Mouse (Mus musculus) liver, embryonic 12.5 days (tissue): Measurements from ENCODE around the gene Atg7. TPM values are rescaled to one million over a fixed set of nuclear protein-coding genes. Genes with fewer than 3 reads are reported as not detected.

Experiments
- ATAC-seq: fragments of 200-750 bp; cut with Nextera tagmentation; 2 replicates; pipeline ENCODE4 v1.8.0; 2017; ENCODE audit warnings: moderate number of reproducible peaks, mild to moderate bottlenecking, moderate library complexity
- H3K27ac ChIP-seq: fragments of 300-500 bp; sonication (generic); 2 replicates; pipeline ENCODE4 v1.5.1; 2016; ENCODE audit warnings: mild to moderate bottlenecking
- H3K27me3 ChIP-seq: fragments of 300-500 bp; sonication (generic); replicated peaks from 2 replicates; pipeline ENCODE4 v1.6.1; 2016; ENCODE audit warnings: mild to moderate bottlenecking, moderate library complexity
- H3K36me3 ChIP-seq: fragments of 300-500 bp; sonication (generic); 2 replicates; pipeline ENCODE4 v1.6.1; 2016; ENCODE audit warnings: mild to moderate bottlenecking, moderate library complexity
- H3K4me1 ChIP-seq: fragments of 300-500 bp; sonication (generic); 2 replicates; pipeline ENCODE4 v1.6.1; 2016
- H3K4me2 ChIP-seq: fragments of 300-500 bp; sonication (generic); 2 replicates; pipeline ENCODE4 v1.6.1; 2016; ENCODE audit warnings: mild to moderate bottlenecking, moderate library complexity
- H3K4me3 ChIP-seq: fragments of 300-500 bp; sonication (generic); 2 replicates; pipeline ENCODE4 v1.5.1; 2016; ENCODE audit warnings: mild to moderate bottlenecking, moderate library complexity
- H3K9ac ChIP-seq: fragments of 300-500 bp; sonication (generic); 2 replicates; pipeline ENCODE4 v1.6.1; 2016; ENCODE audit warnings: mild to moderate bottlenecking, moderate library complexity
- H3K9me3 ChIP-seq: fragments of 300-500 bp; sonication (generic); replicated peaks from 2 replicates; pipeline ENCODE4 v1.6.1; 2016; ENCODE audit warnings: mild to moderate bottlenecking, moderate library complexity
- WGBS: fragments of 180-500 bp; shearing (Covaris S2); methylation state at CpG from one replicate; pipeline ENCODE4 v1.1.7; 2016; ENCODE audit not compliant: insufficient replicate concordance; 5-methylcytosine and 5-hydroxymethylcytosine counted together
- polyA plus RNA-seq: library from polyadenylated mRNA; unstranded; fragments of >200 nt; fragmentation: Nextera tagmentation; extraction: Ambion mirVana; gene quantifications from 2 replicates; pipeline ENCODE4 v1.2.1, GENCODE M21; 2016

The Atg7 gene
- polyA plus RNA-seq, 1 experiment from 2014 or later = 15.0 TPM

- Histone ChIP-seq H3K27me3 (no peaks in the 10 kb centered on the region), H3K4me3 (no peak overlapping the region), H3K4me1 (peaks cover 6% of the 10 kb centered on the region), H3K36me3 (no peaks in the 10 kb centered on the region), H3K4me2 (no peak overlapping the region), H3K9ac (no peak overlapping the region), H3K27ac (no peak overlapping the region), H3K9me3 (no peaks in the 10 kb centered on the region)
- WGBS = 69% methylated on average over 8 of the region's 8 CpGs
- ATAC-seq = no peak
Measured at GRCm38 (mm10) chr6:114719665-114720064, 76.8 kb downstream of the Atg7 start.

GRCm38 (mm10) chr6:114722046-114722445 lies 79.1 kb downstream of the Atg7 start:
- Histone ChIP-seq H3K27me3 (no peaks in the 10 kb centered on the region), H3K4me2 (no peak overlapping the region), H3K36me3 (no peaks in the 10 kb centered on the region), H3K27ac (no peak overlapping the region), H3K9me3 (no peaks in the 10 kb centered on the region), H3K9ac (no peak overlapping the region), H3K4me1 (peaks cover 11% of the 10 kb centered on the region), H3K4me3 (no peak overlapping the region)
- no peak for ATAC-seq
- 69% methylated on average over 5 of the region's 5 CpGs for WGBS

GRCm38 (mm10) chr6:114723925-114724324 lies 81.0 kb downstream of the Atg7 start:
- Histone ChIP-seq H3K27me3 (no peaks in the 10 kb centered on the region), H3K36me3 (no peaks in the 10 kb centered on the region), H3K9me3 (no peaks in the 10 kb centered on the region), H3K27ac (no peak overlapping the region), H3K9ac (no peak overlapping the region), H3K4me3 (no peak overlapping the region), H3K4me2 (no peak overlapping the region), H3K4me1 (peaks cover 11% of the 10 kb centered on the region)
- 37% methylated on average over 9 of the region's 9 CpGs for WGBS
- no peak for ATAC-seq

GRCm38 (mm10) chr6:114724351-114724750 lies 81.5 kb downstream of the Atg7 start:
- Histone ChIP-seq H3K4me1 (peaks cover 11% of the 10 kb centered on the region), H3K4me3 (no peak overlapping the region), H3K36me3 (no peaks in the 10 kb centered on the region), H3K27me3 (no peaks in the 10 kb centered on the region), H3K4me2 (no peak overlapping the region), H3K9me3 (no peaks in the 10 kb centered on the region), H3K9ac (no peak overlapping the region), H3K27ac (no peak overlapping the region)
- 70% methylated on average over 7 of the region's 7 CpGs for WGBS
- no peak for ATAC-seq

GRCm38 (mm10) chr6:114725147-114725575 lies 82.3 kb downstream of the Atg7 start:
- Histone ChIP-seq H3K4me1 (peaks cover 11% of the 10 kb centered on the region), H3K36me3 (no peaks in the 10 kb centered on the region), H3K4me3 (no peak overlapping the region), H3K9ac (no peak overlapping the region), H3K27me3 (no peaks in the 10 kb centered on the region), H3K27ac (no peak overlapping the region), H3K4me2 (no peak overlapping the region), H3K9me3 (no peaks in the 10 kb centered on the region)
- ATAC-seq = no peak
- WGBS = 35% methylated on average over 8 of the region's 8 CpGs

GRCm38 (mm10) chr6:114726681-114727080 lies 83.8 kb downstream of the Atg7 start:
- Histone ChIP-seq H3K9ac (no peak overlapping the region), H3K27ac (no peak overlapping the region), H3K4me3 (no peak overlapping the region), H3K36me3 (no peaks in the 10 kb centered on the region), H3K4me2 (no peak overlapping the region), H3K27me3 (no peaks in the 10 kb centered on the region), H3K9me3 (no peaks in the 10 kb centered on the region), H3K4me1 (peaks cover 11% of the 10 kb centered on the region)
- WGBS = 82% methylated on average over 11 of the region's 11 CpGs
- no peak for ATAC-seq

DNA sequence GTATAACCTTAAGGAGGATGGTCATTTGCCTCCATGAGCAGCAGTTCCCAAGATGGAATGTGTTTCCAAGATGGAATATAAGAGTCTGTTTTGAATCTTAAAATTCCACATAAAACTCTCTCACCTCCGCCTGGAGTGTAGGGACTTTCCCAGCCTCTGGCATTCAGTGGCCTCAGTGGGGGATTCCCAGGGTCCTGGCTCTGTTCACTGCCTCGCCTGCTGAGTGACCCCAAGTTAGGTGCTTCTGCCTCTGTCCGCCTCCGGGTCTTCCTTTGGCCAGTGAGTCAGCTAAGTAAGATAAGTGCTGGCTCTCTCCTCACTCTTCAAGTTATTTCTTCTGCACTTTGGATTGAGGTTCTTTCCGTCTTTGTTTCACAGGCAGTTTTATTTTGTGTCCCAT lies 90.3 kb downstream of the Atg7 start:
- 57% methylated on average over 5 of the region's 5 CpGs for WGBS
- Histone ChIP-seq H3K4me2 (no peak overlapping the region), H3K4me3 (no peak overlapping the region), H3K9ac (no peak overlapping the region), H3K27me3 (peaks cover 13% of the 10 kb centered on the region), H3K27ac (no peak overlapping the region), H3K36me3 (no peaks in the 10 kb centered on the region), H3K4me1 (no peaks in the 10 kb centered on the region), H3K9me3 (no peaks in the 10 kb centered on the region)
- ATAC-seq = no peak

DNA sequence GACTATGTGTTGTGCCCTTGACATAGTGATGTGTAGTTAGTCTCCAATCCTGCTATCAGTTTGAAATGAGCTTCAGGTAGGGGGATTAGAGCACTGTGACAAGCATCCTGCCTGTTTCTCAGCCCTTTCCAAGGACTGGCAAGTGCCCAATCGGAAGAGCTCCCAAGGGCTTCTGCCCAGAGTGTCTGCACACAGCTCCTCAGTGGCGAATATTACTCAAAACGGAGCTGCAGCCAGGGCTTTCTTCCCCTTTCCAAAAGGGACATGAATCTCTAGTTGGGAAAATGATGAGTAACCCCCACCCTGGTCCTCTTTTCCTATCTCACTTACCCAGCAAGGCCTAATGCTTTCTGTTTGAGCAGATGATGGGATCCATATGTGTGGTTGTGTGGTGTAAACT lies 90.8 kb downstream of the Atg7 start:
- Histone ChIP-seq H3K4me3 (no peak overlapping the region), H3K9me3 (no peaks in the 10 kb centered on the region), H3K27me3 (peaks cover 18% of the 10 kb centered on the region), H3K27ac (no peak overlapping the region), H3K4me2 (no peak overlapping the region), H3K36me3 (no peaks in the 10 kb centered on the region), H3K4me1 (no peaks in the 10 kb centered on the region), H3K9ac (no peak overlapping the region)
- ATAC-seq = no peak
- WGBS = 63% methylated on average over 3 of the region's 3 CpGs

DNA sequence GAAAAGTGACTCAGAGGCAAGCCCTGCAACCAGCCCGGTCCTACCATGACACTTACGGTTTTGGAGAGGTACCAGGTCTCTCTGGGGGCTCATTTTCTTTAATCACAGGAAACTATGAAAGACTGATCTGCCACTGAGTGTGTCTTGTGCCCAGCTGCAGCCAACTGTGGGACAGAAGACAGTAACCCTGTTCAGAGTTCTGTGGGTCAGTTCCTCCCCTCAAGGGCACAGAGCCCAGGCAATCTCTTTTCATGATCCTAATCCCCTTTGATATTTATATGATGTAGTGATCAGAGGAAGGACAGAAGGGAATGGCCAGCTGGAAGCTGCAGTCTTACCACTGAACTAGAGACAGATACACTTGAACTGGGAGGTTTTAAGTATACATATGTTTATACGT lies 92.2 kb downstream of the Atg7 start:
- Histone ChIP-seq H3K4me3 (no peak overlapping the region), H3K27ac (no peak overlapping the region), H3K27me3 (peaks cover 26% of the 10 kb centered on the region), H3K36me3 (no peaks in the 10 kb centered on the region), H3K9ac (no peak overlapping the region), H3K9me3 (no peaks in the 10 kb centered on the region), H3K4me2 (no peak overlapping the region), H3K4me1 (no peaks in the 10 kb centered on the region)
- no peak for ATAC-seq
- 77% methylated on average over 3 of the region's 3 CpGs for WGBS

- no peak overlapping the region for H3K4me3 ChIP-seq
- no peaks in the 10 kb centered on the region for H3K9me3 ChIP-seq
- WGBS = 82% methylated on average over 9 of the region's 9 CpGs
- no peaks in the 10 kb centered on the region for H3K36me3 ChIP-seq
- no peak for ATAC-seq
- no peak overlapping the region for H3K9ac ChIP-seq
- H3K4me2 ChIP-seq = no peak overlapping the region
- no peaks in the 10 kb centered on the region for H3K4me1 ChIP-seq
- peaks cover 26% of the 10 kb centered on the region for H3K27me3 ChIP-seq
- H3K27ac ChIP-seq = no peak overlapping the region
Measured at GRCm38 (mm10) chr6:114736355-114736754, 93.5 kb downstream of the Atg7 start.

- 75% methylated on average over 11 of the region's 11 CpGs for WGBS
- H3K4me3 ChIP-seq = no peak overlapping the region
Measured at GRCm38 (mm10) chr6:114737181-114737580, 94.3 kb downstream of the Atg7 start.

DNA sequence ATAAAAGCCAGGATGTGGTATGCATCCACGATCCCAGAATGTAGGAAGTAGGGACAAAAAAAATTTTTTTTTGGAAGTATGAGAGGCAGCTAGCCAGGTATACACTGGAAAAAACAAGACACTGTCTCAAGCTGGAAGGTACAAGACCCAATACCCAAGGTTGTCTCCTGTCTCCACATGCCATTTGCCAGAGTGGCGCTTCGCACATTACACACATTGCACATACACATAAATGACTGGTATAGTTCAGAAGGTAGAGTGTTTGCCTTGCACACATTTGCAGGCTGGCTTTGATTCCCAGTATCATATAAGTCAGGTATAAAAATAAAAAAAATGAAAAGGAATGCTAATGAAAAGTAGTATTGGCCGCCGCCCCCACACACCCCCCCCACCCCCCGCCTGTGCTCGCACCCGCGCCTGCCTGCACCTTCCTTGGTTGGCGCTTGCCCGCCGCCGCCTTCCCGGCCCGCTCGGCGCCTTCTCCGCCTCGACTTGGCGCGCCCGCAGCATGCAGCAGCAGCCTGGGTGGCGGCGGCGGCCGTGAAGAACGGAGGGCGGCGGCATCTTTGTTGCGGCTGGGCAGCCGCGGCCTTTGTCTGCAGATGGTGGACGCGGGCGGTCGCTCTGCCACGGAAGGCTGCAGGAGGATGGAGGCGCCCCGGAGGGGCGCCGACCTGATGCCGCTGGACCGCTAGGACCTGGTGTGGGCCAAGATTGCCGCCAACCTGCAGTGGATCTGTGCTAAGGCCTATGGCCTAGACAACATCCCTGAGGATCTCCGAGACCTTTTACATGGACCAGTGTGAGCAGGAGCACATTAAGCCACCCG lies 95.2 kb downstream of the Atg7 start:
- H3K9me3 ChIP-seq = no peaks in the 10 kb centered on the region
- H3K9ac ChIP-seq = no peak overlapping the region
- H3K27me3 ChIP-seq = peaks cover 26% of the 10 kb centered on the region
- peak overlapping the region; percentile 54 for H3K4me2 ChIP-seq
- H3K36me3 ChIP-seq = no peaks in the 10 kb centered on the region
- ATAC-seq = no peak
- H3K4me1 ChIP-seq = no peaks in the 10 kb centered on the region
- WGBS = 26% methylated on average over 45 of the region's 46 CpGs
- H3K27ac ChIP-seq = no peak overlapping the region
- H3K4me3 ChIP-seq = 0 out of 2 replicates have a peak overlapping the region, but pooled peaks have one; percentile 19

More at GRCm38 (mm10) chr6:114737181-114737580, 94.3 kb downstream of the Atg7 start:
- Histone ChIP-seq H3K9ac (no peak overlapping the region), H3K4me1 (no peaks in the 10 kb centered on the region), H3K9me3 (no peaks in the 10 kb centered on the region), H3K36me3 (no peaks in the 10 kb centered on the region), H3K27me3 (peaks cover 26% of the 10 kb centered on the region), H3K4me2 (no peak overlapping the region), H3K27ac (no peak overlapping the region)
- ATAC-seq = no peak

DNA sequence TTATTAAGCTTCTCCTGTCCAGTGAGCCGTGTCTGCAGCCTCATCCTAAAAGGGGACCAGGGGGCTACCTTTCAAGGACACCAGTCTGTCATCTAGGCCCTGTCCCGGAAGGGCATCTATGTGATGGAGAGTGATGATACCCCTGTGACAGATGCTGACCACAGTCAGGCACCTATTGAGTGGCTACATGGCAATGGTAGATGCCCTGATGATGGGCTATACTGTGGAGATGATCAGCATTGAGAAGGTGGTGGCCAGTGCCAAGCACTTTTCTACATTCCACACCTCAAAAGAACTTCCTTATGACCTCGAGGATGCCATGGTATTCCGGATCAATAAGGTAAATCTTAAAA lies 95.8 kb downstream of the Atg7 start:
- Histone ChIP-seq H3K4me3 (no peak overlapping the region), H3K27ac (no peak overlapping the region), H3K27me3 (peaks cover 26% of the 10 kb centered on the region), H3K9ac (no peak overlapping the region), H3K9me3 (no peaks in the 10 kb centered on the region), H3K4me1 (no peaks in the 10 kb centered on the region), H3K4me2 (no peak overlapping the region), H3K36me3 (no peaks in the 10 kb centered on the region)
- ATAC-seq = no peak
- 72% methylated on average over 4 of the region's 4 CpGs for WGBS
